Mouse (Mus musculus): Measurements from ENCODE around the gene Arhgap25. TPM values are rescaled to one million over a fixed set of nuclear protein-coding genes. Genes with fewer than 3 reads are reported as not detected.
"Not testable (repeated sequence)": the region's sequence is repeated elsewhere in the genome, so short reads cannot be mapped to it uniquely, and the experiment has no call there.

Arhgap25 gene
- polyA plus RNA-seq, 1 experiment, result not detected

- H3K36me3 ChIP-seq (ENCODE audit: control insufficient read depth, insufficient read depth), result no peaks in the 10 kb centered on the region
- H3K27me3 ChIP-seq (ENCODE audit: control insufficient read depth, insufficient read depth, insufficient read length), result peaks cover 7% of the 10 kb centered on the region
- H3K79me3 ChIP-seq (ENCODE audit: low read depth), result no peaks in the 10 kb centered on the region
- TF ChIP-seq MYOG (IDR thresholded peaks at IDR 0.05; ENCODE audit: control insufficient read depth, extremely low read depth, insufficient read length) (no peak), USF1 (IDR thresholded peaks at IDR 0.05; ENCODE audit: low read depth) (no peak), FOSL1 (IDR thresholded peaks at IDR 0.05; ENCODE audit: insufficient read depth, low read length, poor library complexity, severe bottlenecking) (no peak), MAX (IDR thresholded peaks at IDR 0.05) (no peak), CEBPB (IDR thresholded peaks at IDR 0.05; ENCODE audit: low read depth) (no peak), CTCF (IDR thresholded peaks at IDR 0.05; ENCODE audit: control insufficient read depth, insufficient read depth, insufficient read length) (no peak), MYOD1 (IDR thresholded peaks at IDR 0.05; ENCODE audit: control insufficient read depth, insufficient read length, low read depth) (no peak)
- no peaks in the 10 kb centered on the region for H3K79me2 ChIP-seq (ENCODE audit: control insufficient read depth, insufficient read depth)
- no peak overlapping the region for H3ac ChIP-seq (ENCODE audit: control insufficient read depth, insufficient read length, low read depth)
- no peak overlapping the region for H3K4me3 ChIP-seq (ENCODE audit: insufficient read depth, poor library complexity, severe bottlenecking)
Observed at GRCm38 (mm10) chr6:87524281-87524680, 8.8 kb downstream of the Arhgap25 start.

- Histone ChIP-seq H3K36me3 (ENCODE audit: control insufficient read depth, insufficient read depth) (no peaks in the 10 kb centered on the region), H3K79me3 (ENCODE audit: low read depth) (no peaks in the 10 kb centered on the region), H3K27me3 (ENCODE audit: control insufficient read depth, insufficient read depth, insufficient read length) (peaks cover 5% of the 10 kb centered on the region), H3K79me2 (ENCODE audit: control insufficient read depth, insufficient read depth) (no peaks in the 10 kb centered on the region), H3K4me3 (ENCODE audit: insufficient read depth, poor library complexity, severe bottlenecking) (no peak overlapping the region), H3ac (ENCODE audit: control insufficient read depth, insufficient read length, low read depth) (no peak overlapping the region)
- TF ChIP-seq MYOG (IDR thresholded peaks at IDR 0.05; ENCODE audit: control insufficient read depth, extremely low read depth, insufficient read length) (no peak), FOSL1 (IDR thresholded peaks at IDR 0.05; ENCODE audit: insufficient read depth, low read length, poor library complexity, severe bottlenecking) (no peak), MYOD1 (IDR thresholded peaks at IDR 0.05; ENCODE audit: control insufficient read depth, insufficient read length, low read depth) (no peak), CTCF (IDR thresholded peaks at IDR 0.05; ENCODE audit: control insufficient read depth, insufficient read depth, insufficient read length) (no peak), MAX (IDR thresholded peaks at IDR 0.05) (no peak), USF1 (IDR thresholded peaks at IDR 0.05; ENCODE audit: low read depth) (no peak), CEBPB (IDR thresholded peaks at IDR 0.05; ENCODE audit: low read depth) (no peak)
Observed at GRCm38 (mm10) chr6:87523736-87524135, 9.3 kb downstream of the Arhgap25 start.

- Histone ChIP-seq H3K4me3 (ENCODE audit: insufficient read depth, poor library complexity, severe bottlenecking) (no peak overlapping the region), H3ac (ENCODE audit: control insufficient read depth, insufficient read length, low read depth) (no peak overlapping the region), H3K36me3 (ENCODE audit: control insufficient read depth, insufficient read depth) (no peaks in the 10 kb centered on the region), H3K27me3 (ENCODE audit: control insufficient read depth, insufficient read depth, insufficient read length) (no peaks in the 10 kb centered on the region), H3K79me3 (ENCODE audit: low read depth) (no peaks in the 10 kb centered on the region), H3K79me2 (ENCODE audit: control insufficient read depth, insufficient read depth) (no peaks in the 10 kb centered on the region)
- TF ChIP-seq USF1 (IDR thresholded peaks at IDR 0.05; ENCODE audit: low read depth) (no peak), MYOD1 (IDR thresholded peaks at IDR 0.05; ENCODE audit: control insufficient read depth, insufficient read length, low read depth) (no peak), MAX (IDR thresholded peaks at IDR 0.05) (no peak), MYOG (IDR thresholded peaks at IDR 0.05; ENCODE audit: control insufficient read depth, extremely low read depth, insufficient read length) (no peak), FOSL1 (IDR thresholded peaks at IDR 0.05; ENCODE audit: insufficient read depth, low read length, poor library complexity, severe bottlenecking) (no peak), CEBPB (IDR thresholded peaks at IDR 0.05; ENCODE audit: low read depth) (no peak), CTCF (IDR thresholded peaks at IDR 0.05; ENCODE audit: control insufficient read depth, insufficient read depth, insufficient read length) (no peak)
Observed at GRCm38 (mm10) chr6:87523085-87523484, 10.0 kb downstream of the Arhgap25 start.

DNA sequence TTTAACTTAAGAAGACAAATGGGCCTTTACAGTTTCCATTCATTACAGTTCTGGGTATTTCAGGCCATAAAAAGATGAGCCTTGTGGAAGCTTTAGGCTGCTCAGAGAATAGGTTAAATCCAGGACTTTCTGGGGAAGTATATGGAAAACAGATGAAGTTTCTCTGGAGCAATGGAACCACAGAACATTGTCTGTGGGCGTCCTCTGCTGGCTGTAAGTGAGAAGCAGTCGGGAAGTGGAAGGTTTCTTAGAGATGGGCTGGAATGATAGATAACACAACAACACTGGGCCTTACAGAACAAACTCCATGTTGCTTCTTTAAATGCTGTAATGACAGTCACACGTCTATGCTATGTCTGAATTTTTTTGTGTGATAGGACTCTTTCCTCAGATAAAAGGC, 10.8 kb downstream of the Arhgap25 start:
- TF ChIP-seq CTCF (IDR thresholded peaks at IDR 0.05; ENCODE audit: control insufficient read depth, insufficient read depth, insufficient read length) (peak; percentile 54), USF1 (IDR thresholded peaks at IDR 0.05; ENCODE audit: low read depth) (no peak), FOSL1 (IDR thresholded peaks at IDR 0.05; ENCODE audit: insufficient read depth, low read length, poor library complexity, severe bottlenecking) (no peak), MAX (IDR thresholded peaks at IDR 0.05) (no peak)
- no peaks in the 10 kb centered on the region for H3K36me3 ChIP-seq (ENCODE audit: control insufficient read depth, insufficient read depth)
- H3K27me3 ChIP-seq (ENCODE audit: control insufficient read depth, insufficient read depth, insufficient read length), result no peaks in the 10 kb centered on the region
- no peak overlapping the region for H3ac ChIP-seq (ENCODE audit: control insufficient read depth, insufficient read length, low read depth)
- H3K4me3 ChIP-seq (ENCODE audit: insufficient read depth, poor library complexity, severe bottlenecking), result no peak overlapping the region
- no peaks in the 10 kb centered on the region for H3K79me2 ChIP-seq (ENCODE audit: control insufficient read depth, insufficient read depth)
- no peaks in the 10 kb centered on the region for H3K79me3 ChIP-seq (ENCODE audit: low read depth)

DNA sequence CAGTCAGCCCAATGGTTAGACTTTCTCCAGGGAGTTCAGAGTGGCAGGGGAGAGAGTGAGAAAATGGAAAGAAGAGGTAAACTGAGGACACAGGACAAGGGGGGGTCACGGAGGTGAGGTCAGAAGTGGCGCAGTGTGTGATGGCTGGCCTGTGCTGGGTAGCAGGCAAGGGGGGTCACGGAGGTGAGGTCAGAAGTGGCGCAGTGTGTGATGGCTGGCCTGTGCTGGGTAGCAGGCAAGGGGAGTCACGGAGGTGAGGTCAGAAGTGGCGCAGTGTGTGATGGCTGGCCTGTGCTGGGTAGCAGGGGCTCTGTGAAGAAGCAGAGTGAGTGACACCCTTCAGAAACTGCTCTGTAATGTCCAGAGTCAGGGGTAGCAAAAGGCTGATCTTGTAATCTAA, 11.4 kb downstream of the Arhgap25 start:
- not testable (repeated sequence) for H3ac ChIP-seq (ENCODE audit: control insufficient read depth, insufficient read length, low read depth); H3K36me3 ChIP-seq (ENCODE audit: control insufficient read depth, insufficient read depth); H3K79me2 ChIP-seq (ENCODE audit: control insufficient read depth, insufficient read depth); H3K79me3 ChIP-seq (ENCODE audit: low read depth); H3K4me3 ChIP-seq (ENCODE audit: insufficient read depth, poor library complexity, severe bottlenecking); H3K27me3 ChIP-seq (ENCODE audit: control insufficient read depth, insufficient read depth, insufficient read length)

DNA sequence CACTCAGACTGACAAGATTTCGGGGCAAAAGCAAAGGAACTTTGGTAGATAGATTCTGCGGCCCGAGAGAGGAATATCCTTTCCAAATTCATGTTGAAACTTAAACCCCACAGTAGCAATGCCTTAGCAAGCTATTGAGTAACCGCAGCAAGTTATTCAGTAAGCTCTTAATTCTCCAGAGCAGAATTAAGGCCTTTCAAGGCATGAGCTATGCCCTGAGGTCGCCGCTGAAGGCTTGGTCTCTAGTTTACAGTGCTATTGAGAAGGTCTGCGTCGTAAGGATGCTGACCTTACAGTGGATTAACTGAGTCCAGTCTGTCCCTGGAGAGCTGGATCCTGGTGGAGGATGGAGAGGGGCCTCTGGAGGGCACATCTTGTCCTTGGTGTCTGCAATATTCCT, 12.5 kb downstream of the Arhgap25 start:
- H3K36me3 ChIP-seq (ENCODE audit: control insufficient read depth, insufficient read depth), result no peaks in the 10 kb centered on the region
- H3ac ChIP-seq (ENCODE audit: control insufficient read depth, insufficient read length, low read depth), result no peak overlapping the region
- no peaks in the 10 kb centered on the region for H3K79me3 ChIP-seq (ENCODE audit: low read depth)
- H3K4me3 ChIP-seq (ENCODE audit: insufficient read depth, poor library complexity, severe bottlenecking), result no peak overlapping the region
- no peaks in the 10 kb centered on the region for H3K27me3 ChIP-seq (ENCODE audit: control insufficient read depth, insufficient read depth, insufficient read length)
- H3K79me2 ChIP-seq (ENCODE audit: control insufficient read depth, insufficient read depth), result no peaks in the 10 kb centered on the region
- TF ChIP-seq MYOG (IDR thresholded peaks at IDR 0.05; ENCODE audit: control insufficient read depth, extremely low read depth, insufficient read length) (no peak), MYOD1 (IDR thresholded peaks at IDR 0.05; ENCODE audit: control insufficient read depth, insufficient read length, low read depth) (no peak), CEBPB (IDR thresholded peaks at IDR 0.05; ENCODE audit: low read depth) (no peak), FOSL1 (IDR thresholded peaks at IDR 0.05; ENCODE audit: insufficient read depth, low read length, poor library complexity, severe bottlenecking) (no peak), MAX (IDR thresholded peaks at IDR 0.05) (no peak), CTCF (IDR thresholded peaks at IDR 0.05; ENCODE audit: control insufficient read depth, insufficient read depth, insufficient read length) (no peak), USF1 (IDR thresholded peaks at IDR 0.05; ENCODE audit: low read depth) (no peak)

All from C2C12 (cell line).